In genomic region chr19:60615470-60616200, GRCm38 (mm10) we compare ENCODE assay signal across 10 mouse cellular contexts. TPM values are rescaled to one million over a fixed set of nuclear protein-coding genes. Genes with fewer than 3 reads are reported as not detected.
DNase-seq lines count a peak whose midpoint lies in the region; ATAC-seq and TF ChIP-seq lines count a peak whose summit lies in the region.
"Had no signal": no experiment of that assay in that cellular context is flagged by ENCODE, and none has a peak within 500 bp of the region (broad histone marks: within the 10 kb centered on the region; RNA-seq: fewer than 3 reads in every experiment).

No protein-coding gene starts in this region.

- ATAC-seq in hindbrain, postnatal 0 days, result peak; percentile 94
- ATAC-seq in liver, postnatal 0 days, result no peak

- H3K36me3 ChIP-seq in hindbrain, postnatal 0 days (ENCODE audit: insufficient read depth, low read length), result no peaks in the 10 kb centered on the region
- no peaks in the 10 kb centered on the region for H3K36me3 ChIP-seq in liver, postnatal 0 days (replicated peaks; ENCODE audit: insufficient read depth, low read length)

- no peak overlapping the region for H3K4me3 ChIP-seq in hindbrain, postnatal 0 days (ENCODE audit: low read length)
- H3K4me3 ChIP-seq in liver, postnatal 0 days (ENCODE audit: low read depth, low read length), result no peak overlapping the region

- peak; percentile 34 for DNase-seq in adrenal gland, postnatal 14 days
- DNase-seq in adrenal gland, adult 18-20 months (ENCODE audit: low spot score in 2 of 2), result no peak
- peak; percentile 5 for DNase-seq in layer of hippocampus, adult 11-12 months (ENCODE audit: low spot score)
- no peak for DNase-seq in layer of hippocampus, adult 9-10 months (ENCODE audit: low spot score)
- DNase-seq in cerebellum, adult 11-12 months, result peak; percentile 86
- DNase-seq in hindbrain, postnatal 0 days (ENCODE audit: low spot score), result peak; percentile 86
- DNase-seq in liver, postnatal 0 days, result no peak
- no peak for DNase-seq in urinary bladder, postnatal 10 days (ENCODE audit: low spot score)
- DNase-seq: lung, embryonic 14.5 days; thymus, postnatal 4 days had no signal

- no peaks in the 10 kb centered on the region for H3K27me3 ChIP-seq in hindbrain, postnatal 0 days (ENCODE audit: insufficient read depth, low read length)
- no peaks in the 10 kb centered on the region for H3K27me3 ChIP-seq in liver, postnatal 0 days (ENCODE audit: insufficient read depth, low read length)

- no peak for TF ChIP-seq EP300 in liver, postnatal 0 days (IDR thresholded peaks at IDR 0.05; ENCODE audit: low read depth)

- TF ChIP-seq CTCF in hindbrain, postnatal 0 days (IDR thresholded peaks at IDR 0.05; ENCODE audit: low read depth), result no peak
- TF ChIP-seq CTCF in liver, postnatal 0 days (IDR thresholded peaks at IDR 0.05; ENCODE audit: low read depth), result no peak

- WGBS in hindbrain, postnatal 0 days, result 43% methylated on average over 5 of the region's 5 CpGs
- WGBS in liver, postnatal 0 days (ENCODE audit: insufficient replicate concordance), result 60% methylated on average over 5 of the region's 5 CpGs

- no peaks in the 10 kb centered on the region for H3K4me1 ChIP-seq in hindbrain, postnatal 0 days (ENCODE audit: insufficient read depth, low read length)
- H3K4me1 ChIP-seq in liver, postnatal 0 days (ENCODE audit: insufficient read depth), result no peaks in the 10 kb centered on the region

- no peaks in the 10 kb centered on the region for H3K9me3 ChIP-seq in hindbrain, postnatal 0 days (ENCODE audit: low read length)
- H3K9me3 ChIP-seq in liver, postnatal 0 days (ENCODE audit: low read length), result no peaks in the 10 kb centered on the region

- H3K9ac ChIP-seq in hindbrain, postnatal 0 days (replicated peaks; ENCODE audit: low read length), result no peak overlapping the region
- H3K9ac ChIP-seq in liver, postnatal 0 days (replicated peaks), result no peak overlapping the region
- H3K9ac ChIP-seq: lung, embryonic 14.5 days had no signal

- no peak overlapping the region for H3K4me2 ChIP-seq in hindbrain, postnatal 0 days (ENCODE audit: low read depth, low read length)
- H3K4me2 ChIP-seq in liver, postnatal 0 days (ENCODE audit: low read depth, low read length), result no peak overlapping the region
- H3K4me2 ChIP-seq: lung, embryonic 14.5 days had no signal

- no peak overlapping the region for H3K27ac ChIP-seq in hindbrain, postnatal 0 days
- no peak overlapping the region for H3K27ac ChIP-seq in liver, postnatal 0 days (ENCODE audit: low read depth)

RNA-seq across cellular contexts. Expression of gene Cacul1, which starts 34.8 kb away (rescaled TPM):
- total RNA-seq in adrenal gland, postnatal 14 days (2021), result 36.0 and 42.8 TPM in 2 replicates
- 10 to 100 TPM; 42.9 to 49.3 TPM for total RNA-seq in adrenal gland, adult 18-20 months (2021)
- 46.0 and 48.8 TPM in 2 replicates for total RNA-seq in hindbrain, postnatal 0 days (2014; rRNA removed)
- polyA plus RNA-seq in hindbrain, postnatal 0 days (2015; fragmentation: Nextera tagmentation; extraction: Ambion mirVana), result 14.8 and 14.9 TPM in 2 replicates
- 7.8 and 8.6 TPM in 2 replicates for polyA plus RNA-seq in liver, postnatal 0 days (2015; fragmentation: Nextera tagmentation; extraction: Ambion mirVana)

Comparison
In these comparisons a context has a peak if more than half of its experiments do, and no peak if none do; other contexts are left out.
1. DNase-seq: peak in adrenal gland, postnatal 14 days (single experiment), layer of hippocampus, adult 11-12 months (single experiment), cerebellum, adult 11-12 months (single experiment) and hindbrain, postnatal 0 days (single experiment); none in adrenal gland, adult 18-20 months (0 of 2), layer of hippocampus, adult 9-10 months (single experiment), liver, postnatal 0 days (single experiment) and urinary bladder, postnatal 10 days (single experiment).